Mouse (Mus musculus) heart, postnatal 0 days (tissue): Measurements from ENCODE around the gene Notch2. TPM values are rescaled to one million over a fixed set of nuclear protein-coding genes. Genes with fewer than 3 reads are reported as not detected.
"Not testable (repeated sequence)": the region's sequence is repeated elsewhere in the genome, so short reads cannot be mapped to it uniquely, and the experiment has no call there.

Experiments
- ATAC-seq: fragments of 200-750 bp; cut with Nextera tagmentation; 2 replicates; pipeline ENCODE4 v1.8.0; 2017; ENCODE audit warnings: low read depth, moderate number of reproducible peaks, moderate library complexity; ENCODE audit not compliant: insufficient read depth
- DNase-seq: peaks from one replicate; pipeline ENCODE4 v3.0.0-alpha.2; 2016; ENCODE audit warnings: low spot score
- H3K27ac ChIP-seq: fragments of 300-500 bp; sonication (generic); 2 replicates; pipeline ENCODE4 v1.5.1; 2014; ENCODE audit warnings: low read depth, mild to moderate bottlenecking
- H3K27me3 ChIP-seq: fragments of 300-500 bp; sonication (generic); 2 replicates; pipeline ENCODE4 v1.6.1; 2014; ENCODE audit warnings: low read length, mixed read lengths; ENCODE audit not compliant: control insufficient read depth, insufficient read depth
- H3K36me3 ChIP-seq: fragments of 300-500 bp; sonication (generic); replicated peaks from 2 replicates; pipeline ENCODE4 v1.6.1; 2014; ENCODE audit warnings: low read length, mixed read lengths; ENCODE audit not compliant: control insufficient read depth, insufficient read depth
- H3K4me1 ChIP-seq: fragments of 300-500 bp; sonication (generic); 2 replicates; pipeline ENCODE4 v1.6.1; 2014; ENCODE audit warnings: antibody characterized with exemption; ENCODE audit not compliant: control insufficient read depth, insufficient read depth
- H3K4me2 ChIP-seq: fragments of 300-500 bp; sonication (generic); 2 replicates; pipeline ENCODE4 v1.6.1; 2014; ENCODE audit warnings: low read depth, mild to moderate bottlenecking, low read length, moderate library complexity
- H3K4me3 ChIP-seq: fragments of 300-500 bp; sonication (generic); 2 replicates; pipeline ENCODE4 v1.5.1; 2014; ENCODE audit warnings: low read depth, low read length
- H3K9ac ChIP-seq: fragments of 300-500 bp; sonication (generic); replicated peaks from 2 replicates; pipeline ENCODE4 v1.6.1; 2014; ENCODE audit warnings: low read depth, low read length, mixed read lengths
- H3K9me3 ChIP-seq: fragments of 300-500 bp; sonication (generic); replicated peaks from 2 replicates; pipeline ENCODE4 v1.6.1; 2016; ENCODE audit warnings: low read length; ENCODE audit not compliant: control insufficient read depth
- CTCF ChIP-seq: IDR thresholded peaks from 2 replicates; pipeline ENCODE4 v1.5.1; 2016; ENCODE audit warnings: antibody characterized with exemption, control low read depth, low read depth
- EP300 ChIP-seq: IDR thresholded peaks from 2 replicates; pipeline ENCODE4 v1.6.1; 2016; ENCODE audit warnings: antibody characterized with exemption, low read depth
- WGBS: fragments of 180-500 bp; shearing (Covaris S2); extraction: QIAGEN DNeasy Blood & Tissue Kit; methylation state at CpG from one replicate; pipeline ENCODE4 v1.1.7; 2014; 5-methylcytosine and 5-hydroxymethylcytosine counted together
- polyA plus RNA-seq: library from polyadenylated mRNA; unstranded; fragments of >200 nt; fragmentation: Nextera tagmentation; extraction: Ambion mirVana; gene quantifications from 2 replicates; pipeline ENCODE4 v1.2.1, GENCODE M21; 2015
- total RNA-seq: library from RNA; depleted of rRNA; stranded (reverse); fragments of >200 nt; gene quantifications from 2 replicates; pipeline ENCODE4 v1.2.3, GENCODE M21; 2014; ENCODE audit warnings: low replicate concordance

Gene Notch2
- total and polyA plus RNA-seq, 2 experiments from 2014 or later, result 5.5 to 53.7 TPM

- WGBS, result 96% methylated on average over 1 of the region's 1 CpGs
- Histone ChIP-seq H3K9me3 (no peaks in the 10 kb centered on the region), H3K4me1 (peaks cover 20% of the 10 kb centered on the region), H3K9ac (no peak overlapping the region), H3K27me3 (no peaks in the 10 kb centered on the region), H3K4me3 (no peak overlapping the region), H3K36me3 (no peaks in the 10 kb centered on the region), H3K4me2 (no peak overlapping the region), H3K27ac (no peak overlapping the region)
- TF ChIP-seq EP300, result no peak
- ATAC-seq (no peak), DNase-seq (no peak)
Observed at GRCm38 (mm10) chr3:98049671-98050070, 36.3 kb downstream of the Notch2 start.

GRCm38 (mm10) chr3:98050086-98050485 is 36.8 kb downstream of the Notch2 start:
- not testable (repeated sequence) for H3K9me3 ChIP-seq, H3K27me3 ChIP-seq, ATAC-seq, H3K9ac ChIP-seq, H3K4me3 ChIP-seq, H3K4me2 ChIP-seq, H3K27ac ChIP-seq, H3K36me3 ChIP-seq, DNase-seq
- WGBS, result 93% methylated on average over 7 of the region's 7 CpGs
- H3K4me1 ChIP-seq, result peaks cover 24% of the 10 kb centered on the region

GRCm38 (mm10) chr3:98050492-98051406 is 37.4 kb downstream of the Notch2 start:
- DNase-seq (no peak), ATAC-seq (no peak)
- H3K9me3 ChIP-seq, result no peaks in the 10 kb centered on the region
- TF ChIP-seq EP300 (no peak), CTCF (no peak)
- 79% methylated on average over 14 of the region's 14 CpGs for WGBS
- no peaks in the 10 kb centered on the region for H3K27me3 ChIP-seq
- H3K4me3 ChIP-seq, result no peak overlapping the region
- no peak overlapping the region for H3K9ac ChIP-seq
- no peaks in the 10 kb centered on the region for H3K36me3 ChIP-seq
- H3K4me1 ChIP-seq, result peaks cover 27% of the 10 kb centered on the region
- H3K4me2 ChIP-seq, result no peak overlapping the region
- no peak overlapping the region for H3K27ac ChIP-seq

GRCm38 (mm10) chr3:98051407-98051968 is 38.2 kb downstream of the Notch2 start:
- Histone ChIP-seq H3K27ac (no peak overlapping the region), H3K27me3 (no peaks in the 10 kb centered on the region), H3K4me2 (no peak overlapping the region), H3K4me3 (no peak overlapping the region), H3K9ac (no peak overlapping the region), H3K4me1 (peaks cover 27% of the 10 kb centered on the region), H3K36me3 (no peaks in the 10 kb centered on the region), H3K9me3 (no peaks in the 10 kb centered on the region)
- WGBS, result 76% methylated on average over 16 of the region's 16 CpGs
- ATAC-seq (no peak), DNase-seq (no peak)
- TF ChIP-seq CTCF, result no peak

- H3K4me1 ChIP-seq, result peaks cover 25% of the 10 kb centered on the region
- no peak overlapping the region for H3K27ac ChIP-seq
- H3K9me3 ChIP-seq, result no peaks in the 10 kb centered on the region
- ATAC-seq (no peak), DNase-seq (no peak)
- no peaks in the 10 kb centered on the region for H3K36me3 ChIP-seq
- H3K9ac ChIP-seq, result no peak overlapping the region
- H3K27me3 ChIP-seq, result no peaks in the 10 kb centered on the region
- H3K4me3 ChIP-seq, result no peak overlapping the region
- H3K4me2 ChIP-seq, result no peak overlapping the region
- TF ChIP-seq CTCF (no peak), EP300 (no peak)
- 84% methylated on average over 16 of the region's 16 CpGs for WGBS
Observed at GRCm38 (mm10) chr3:98052507-98053430, 39.4 kb downstream of the Notch2 start.
